Mouse (Mus musculus): ENCODE results near the gene Adamts17. TPM values are rescaled to one million over a fixed set of nuclear protein-coding genes. Genes with fewer than 3 reads are reported as not detected.
A peak's percentile ranks its signal among the peaks of the same experiment; 100 is the strongest.

The Adamts17 gene
- total RNA-seq, 2 experiments from 2014 or later, result 5.5 to 10.6 TPM

DNA sequence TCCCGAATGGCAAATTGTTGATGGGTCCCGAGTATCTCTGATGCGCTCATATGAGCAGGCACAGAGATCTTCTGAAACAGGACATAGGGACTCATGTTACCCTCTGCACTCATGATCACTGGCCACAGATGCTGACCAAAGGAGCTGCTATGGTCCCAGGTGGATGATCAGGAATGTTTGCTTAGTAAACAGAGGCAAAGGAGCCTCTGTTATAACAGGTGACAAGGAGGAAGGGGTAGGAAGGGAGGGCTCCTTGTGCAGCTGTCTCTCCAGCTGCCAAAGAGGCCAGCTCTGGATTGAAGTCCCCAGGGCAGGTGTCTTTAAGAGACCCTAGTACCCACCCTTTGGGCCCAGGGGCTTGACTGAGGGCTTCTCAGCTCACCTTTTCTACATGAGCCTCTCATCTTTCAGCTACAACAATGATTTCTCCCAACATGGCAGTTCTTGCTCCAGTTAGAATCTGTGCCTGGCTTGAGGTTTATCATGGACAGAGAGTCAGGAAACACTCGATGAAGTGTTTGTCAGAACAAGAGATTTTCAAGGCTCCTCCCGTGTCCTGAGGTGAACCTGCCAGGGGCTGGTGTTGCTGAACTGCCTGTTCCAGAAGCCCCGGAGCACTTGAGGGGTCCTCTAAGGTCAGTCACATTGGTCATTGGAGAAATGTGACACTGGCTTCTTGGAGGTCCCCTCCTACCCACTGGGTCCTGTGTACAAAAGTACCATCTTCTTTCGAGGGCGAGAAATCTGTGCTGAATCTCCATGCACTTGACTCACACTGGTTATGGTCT lies 120.9 kb downstream of the Adamts17 start:
- intact Hi-C loops (cut with DNase I; ENCODE audit: low total_unique reads), result no loop called here
- DNase-seq, result no peak

GRCm38 (mm10) chr7:66962736-66963135 lies 123.2 kb downstream of the Adamts17 start:
- intact Hi-C loops (cut with DNase I; ENCODE audit: low total_unique reads), result no loop called here
- DNase-seq, result peak; percentile 56

DNA sequence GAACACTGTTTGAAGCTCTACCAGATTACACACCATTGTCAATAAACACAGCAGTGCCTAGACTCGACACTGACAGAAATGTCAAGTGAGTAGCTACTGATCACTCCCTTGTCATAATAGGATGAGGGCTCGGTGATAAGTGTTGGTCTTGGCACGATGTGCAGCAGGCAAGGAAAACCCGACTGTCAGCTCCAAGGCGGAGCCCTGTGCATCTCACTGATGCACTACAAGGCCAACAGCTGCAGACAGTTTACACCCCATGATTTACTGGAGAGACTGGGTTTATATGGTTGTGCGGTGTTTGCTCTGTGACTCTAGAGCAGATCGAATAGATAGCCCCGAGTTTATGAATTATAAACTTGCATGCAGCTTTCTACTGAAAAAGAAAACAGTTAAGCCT lies 124.0 kb downstream of the Adamts17 start:
- DNase-seq, result peak; percentile 43
- intact Hi-C loops (cut with DNase I; ENCODE audit: low total_unique reads), result no loop called here

DNA sequence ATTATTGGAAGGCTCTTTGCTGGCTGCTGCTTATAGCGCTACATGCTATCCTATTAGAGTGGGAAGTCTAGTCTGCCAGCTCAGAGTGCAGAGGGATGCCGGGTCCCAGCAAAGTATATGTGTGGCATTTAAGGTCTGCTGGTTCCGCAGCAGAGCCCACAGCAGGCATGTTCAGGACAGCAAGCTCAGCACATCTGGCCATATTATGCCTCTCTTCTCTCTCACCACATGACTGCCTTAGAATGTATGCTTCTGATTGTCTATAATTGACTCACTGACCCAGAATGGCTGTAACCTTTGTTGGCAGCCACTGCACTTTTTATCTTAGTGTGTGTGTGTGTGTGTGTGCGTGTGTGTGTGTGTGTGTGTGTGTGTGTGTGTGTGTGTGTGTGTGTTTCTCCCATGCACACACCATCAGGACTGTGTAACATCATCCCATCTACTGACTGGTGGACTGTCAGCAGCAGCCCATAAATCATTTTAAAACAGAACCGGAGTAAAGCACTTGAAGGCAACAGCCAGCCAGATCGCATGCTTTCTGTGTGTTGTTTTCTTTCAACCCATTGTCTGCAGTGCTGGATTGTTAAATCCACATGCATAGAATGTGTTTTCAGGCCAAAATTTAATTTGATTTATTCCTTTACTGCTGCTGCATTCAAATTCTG lies 127.1 kb downstream of the Adamts17 start:
- intact Hi-C loops (cut with DNase I; ENCODE audit: low total_unique reads), result no loop called here
- DNase-seq, result no peak

DNA sequence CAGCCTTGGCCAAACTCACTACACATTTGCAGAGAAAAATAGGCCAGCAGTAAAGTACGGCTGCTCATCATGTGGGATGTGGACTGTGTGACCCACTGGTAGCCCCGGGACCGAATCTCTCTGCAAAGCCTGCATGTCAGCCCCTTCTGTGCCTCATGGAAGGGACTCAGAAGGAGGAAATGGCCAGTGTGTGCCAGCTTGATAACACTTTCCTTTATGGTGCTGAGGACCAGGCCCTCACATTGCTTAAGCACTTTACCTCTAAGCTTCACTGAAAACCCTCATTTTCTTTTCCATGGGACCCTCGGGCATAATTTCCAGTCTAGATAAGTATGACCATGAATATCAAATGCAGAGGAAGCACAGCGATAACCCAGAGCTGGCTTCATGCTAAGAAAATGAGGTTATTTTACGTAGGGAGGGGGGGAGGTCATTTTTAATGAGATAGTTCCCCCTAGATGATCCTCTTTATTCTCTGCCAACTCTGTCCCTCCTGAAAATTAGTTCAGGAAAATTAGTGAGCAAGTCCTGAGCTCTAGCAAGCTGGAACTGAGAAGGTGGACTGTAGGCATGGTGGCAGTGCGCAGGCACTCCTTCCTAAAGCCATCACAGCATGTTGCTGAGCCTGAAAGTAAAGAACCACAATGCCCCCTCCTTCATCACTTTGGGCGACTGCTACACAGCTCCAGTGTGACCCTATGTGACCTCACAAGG lies 127.8 kb downstream of the Adamts17 start:
- intact Hi-C loops (cut with DNase I; ENCODE audit: low total_unique reads), result no loop called here
- no peak for DNase-seq

GRCm38 (mm10) chr7:66968661-66969060 lies 129.1 kb downstream of the Adamts17 start:
- no peak for DNase-seq
- intact Hi-C loops (cut with DNase I; ENCODE audit: low total_unique reads), result no loop called here

DNA sequence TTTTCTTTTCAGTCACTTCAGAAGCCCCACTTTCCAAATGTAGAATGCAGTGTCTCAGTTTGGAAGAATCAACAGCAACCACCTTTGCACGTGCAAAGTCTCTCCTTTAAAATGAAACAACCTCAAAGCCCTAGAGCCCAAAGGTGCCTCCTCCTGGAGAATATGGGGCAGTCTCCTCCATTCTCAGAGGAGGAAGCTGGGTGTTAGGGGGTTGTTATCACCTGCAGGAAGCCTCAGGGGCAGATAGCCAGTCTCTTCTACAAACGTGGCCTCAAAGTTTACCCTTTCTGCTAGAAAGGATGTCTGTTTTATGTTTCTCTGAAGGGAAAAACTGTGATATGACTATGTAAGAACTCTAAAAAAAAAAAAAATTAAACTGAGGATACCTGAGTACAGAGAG lies 129.7 kb downstream of the Adamts17 start:
- intact Hi-C loops (cut with DNase I; ENCODE audit: low total_unique reads), result no loop called here
- no peak for DNase-seq

DNA sequence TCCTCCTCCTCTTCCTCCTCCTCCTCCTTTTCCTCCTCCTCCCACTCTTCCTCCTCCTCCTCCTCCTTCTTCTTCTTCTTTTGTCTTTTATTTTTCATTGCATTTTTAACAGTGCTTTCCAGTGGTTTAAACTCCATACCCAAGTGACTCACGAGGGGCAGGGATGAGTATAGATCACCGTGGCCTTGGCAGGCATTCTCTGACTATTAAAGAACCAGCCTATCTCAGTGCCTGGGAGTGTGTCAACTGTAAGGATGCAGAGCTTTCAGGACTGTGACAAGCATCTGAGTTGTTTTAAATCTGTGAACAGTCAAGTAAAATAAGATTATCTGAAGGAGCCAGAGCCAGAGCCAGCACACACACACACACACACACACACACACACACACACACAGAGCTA lies 130.7 kb downstream of the Adamts17 start:
- DNase-seq, result no peak
- intact Hi-C loops (cut with DNase I; ENCODE audit: low total_unique reads), result no loop called here

DNA sequence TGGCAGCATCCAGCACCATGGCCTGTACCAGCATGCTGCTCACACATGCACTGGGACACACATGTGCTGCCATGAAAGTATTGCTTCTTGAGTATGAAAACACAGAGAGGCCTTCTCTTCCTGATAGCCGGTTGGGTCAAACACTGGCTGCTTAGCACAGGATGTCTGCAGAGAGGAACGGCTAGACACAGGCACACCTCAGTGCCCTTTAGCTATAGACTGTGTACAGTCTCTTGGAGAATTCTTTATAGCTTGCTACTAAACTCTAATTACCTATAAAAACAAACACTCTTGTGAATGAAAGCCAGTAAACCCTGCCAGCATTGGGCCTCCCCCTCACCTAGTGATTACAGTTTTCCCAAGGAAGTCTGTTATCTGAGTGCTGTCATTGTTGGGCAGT lies 131.4 kb downstream of the Adamts17 start:
- intact Hi-C loops (cut with DNase I; ENCODE audit: low total_unique reads), result no loop called here
- DNase-seq, result no peak

- DNase-seq, result peak; percentile 24
These were observed 135.3 kb downstream of the Adamts17 start for GRCm38 (mm10) chr7:66974859-66975258.

DNA sequence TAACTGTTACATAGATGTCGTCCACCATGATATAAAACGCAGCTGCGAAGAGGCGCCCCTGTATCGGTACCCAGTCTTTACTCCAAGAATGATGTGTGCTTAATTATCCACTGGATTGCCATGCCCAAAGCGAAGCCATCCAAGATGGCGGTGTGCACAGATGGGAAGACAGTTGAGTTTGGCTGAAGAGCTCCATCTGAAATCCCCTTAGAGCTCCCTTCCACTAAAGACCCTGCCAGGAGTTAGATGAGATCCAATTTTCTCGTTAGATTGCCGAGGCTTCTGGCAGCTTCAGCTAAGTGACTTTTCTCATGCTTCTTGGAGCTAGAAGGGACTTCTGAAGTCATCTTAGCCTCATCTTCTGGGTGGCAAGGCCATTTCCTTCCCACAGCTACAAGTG lies 136.8 kb downstream of the Adamts17 start:
- DNase-seq, result no peak
- intact Hi-C loops (cut with DNase I; ENCODE audit: low total_unique reads), result loop anchor here (5.0 kb wide), 1 partner anchor 99 kb away; no protein-coding TSS in a partner anchor

More at GRCm38 (mm10) chr7:66974859-66975258, 135.3 kb downstream of the Adamts17 start:
- intact Hi-C loops (cut with DNase I; ENCODE audit: low total_unique reads), result loop anchor here (5.0 kb wide), 1 partner anchor 98 kb away; no protein-coding TSS in a partner anchor

- no peak for DNase-seq
- intact Hi-C loops (cut with DNase I; ENCODE audit: low total_unique reads), result no loop called here
These were observed 142.1 kb downstream of the Adamts17 start for GRCm38 (mm10) chr7:66981591-66981990.

- intact Hi-C loops (cut with DNase I; ENCODE audit: low total_unique reads), result no loop called here
- DNase-seq, result no peak
These were observed 142.5 kb downstream of the Adamts17 start for GRCm38 (mm10) chr7:66982084-66982483.

DNA sequence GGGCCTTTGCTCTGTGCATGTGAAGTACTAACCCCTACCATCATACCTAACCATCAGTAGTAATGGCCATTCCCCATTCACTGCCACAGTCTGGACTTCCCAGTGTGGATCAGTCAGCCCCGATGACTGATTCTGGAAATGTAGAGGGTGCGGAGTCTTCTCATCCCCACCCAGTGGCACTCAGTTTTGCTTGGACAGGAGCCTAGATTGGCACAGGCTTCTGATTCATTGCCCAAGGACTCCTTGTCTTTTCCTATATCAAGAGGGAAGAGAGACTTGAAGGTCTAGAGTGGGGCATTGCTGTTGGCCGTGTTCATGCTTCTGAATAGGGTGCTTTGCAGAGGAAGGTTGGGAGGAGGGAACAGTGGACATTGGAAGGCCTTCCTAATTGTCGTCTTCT lies 148.1 kb downstream of the Adamts17 start:
- intact Hi-C loops (cut with DNase I; ENCODE audit: low total_unique reads), result no loop called here
- DNase-seq, result no peak

GRCm38 (mm10) chr7:66988441-66988840 lies 148.9 kb downstream of the Adamts17 start:
- no peak for DNase-seq
- intact Hi-C loops (cut with DNase I; ENCODE audit: low total_unique reads), result no loop called here

DNA sequence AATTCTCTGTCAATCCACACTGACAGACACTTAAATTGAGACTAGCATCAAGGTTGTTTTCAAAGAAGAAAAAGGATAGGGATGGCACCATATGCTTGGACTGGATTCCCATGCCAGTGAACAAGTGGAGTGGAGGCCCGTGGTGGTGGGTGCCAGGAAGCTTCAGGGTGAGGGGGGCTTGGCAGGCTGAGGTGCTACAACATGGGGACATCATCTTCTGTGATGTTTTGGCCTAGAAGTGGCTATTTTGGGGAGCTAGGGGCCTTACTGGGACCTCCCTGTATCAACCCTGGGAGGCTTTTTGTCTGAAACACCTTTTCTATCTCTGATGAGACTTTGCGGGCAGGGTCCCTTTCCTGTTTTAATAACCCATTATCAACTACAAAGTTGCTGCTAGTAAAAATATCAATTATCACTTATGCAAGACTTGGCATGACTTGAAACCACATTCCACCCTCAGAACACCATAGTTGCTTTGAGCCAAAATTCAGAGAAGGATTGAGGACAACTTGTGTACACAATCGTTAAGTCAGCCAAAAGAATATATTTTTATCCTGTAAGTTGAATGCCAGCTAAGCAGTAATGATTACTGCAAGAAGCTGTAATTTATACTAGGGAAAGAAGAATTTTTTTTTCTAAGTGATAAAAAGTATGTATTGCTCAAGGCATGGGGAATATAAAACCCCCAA lies 150.0 kb downstream of the Adamts17 start:
- intact Hi-C loops (cut with DNase I; ENCODE audit: low total_unique reads), result no loop called here

GRCm38 (mm10) chr7:66998821-66999220 lies 159.3 kb downstream of the Adamts17 start:
- intact Hi-C loops (cut with DNase I; ENCODE audit: low total_unique reads), result no loop called here
- no peak for DNase-seq

More for the DNA sequence above, 150.0 kb downstream of the Adamts17 start:
- DNase-seq, result no peak

- intact Hi-C loops (cut with DNase I; ENCODE audit: low total_unique reads), result no loop called here
These were observed 164.1 kb downstream of the Adamts17 start for GRCm38 (mm10) chr7:67003648-67004047.

DNA sequence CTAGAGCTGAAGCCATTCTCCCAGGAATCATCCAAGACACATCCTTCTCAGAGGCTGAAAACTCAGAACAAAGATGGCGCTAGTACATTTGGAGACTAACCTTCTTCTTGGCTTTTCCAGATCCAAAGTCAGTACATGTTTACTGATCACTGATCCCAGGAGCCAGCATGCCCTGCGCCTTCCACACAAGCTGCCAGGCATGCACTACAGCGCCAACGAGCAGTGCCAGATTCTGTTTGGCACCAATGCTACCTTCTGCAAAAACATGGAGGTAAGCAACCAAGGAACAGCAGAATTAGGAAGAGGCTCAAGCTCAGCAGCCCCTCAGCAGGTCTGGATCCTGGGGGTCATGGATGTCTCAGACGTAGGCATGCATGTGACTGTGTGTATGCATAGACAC lies 164.7 kb downstream of the Adamts17 start:
- intact Hi-C loops (cut with DNase I; ENCODE audit: low total_unique reads), result no loop called here
- no peak for DNase-seq

More at GRCm38 (mm10) chr7:67003648-67004047, 164.1 kb downstream of the Adamts17 start:
- DNase-seq, result no peak

DNA sequence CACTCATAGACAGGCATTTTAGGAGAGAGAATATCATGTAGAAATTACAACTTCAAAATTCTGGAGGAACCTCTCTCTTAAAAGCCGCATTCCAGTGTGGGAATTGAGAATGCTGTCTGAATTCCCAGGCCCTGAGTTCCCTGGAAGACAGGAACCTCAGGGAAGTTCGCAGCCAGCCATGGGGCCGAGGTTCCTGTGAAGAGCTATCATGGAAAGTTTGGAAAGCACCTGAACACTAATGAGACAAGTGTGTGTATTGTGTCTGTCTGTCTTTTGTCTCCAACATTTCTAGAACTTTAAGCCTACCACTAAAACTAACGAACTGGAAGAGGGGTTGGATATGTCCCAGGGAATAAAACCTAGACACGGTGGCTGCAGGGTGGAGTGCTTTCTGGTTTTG lies 170.3 kb downstream of the Adamts17 start:
- intact Hi-C loops (cut with DNase I; ENCODE audit: low total_unique reads), result no loop called here
- no peak for DNase-seq

Data from gastrocnemius, postnatal 14 days (tissue).